In the genomic region with DNA sequence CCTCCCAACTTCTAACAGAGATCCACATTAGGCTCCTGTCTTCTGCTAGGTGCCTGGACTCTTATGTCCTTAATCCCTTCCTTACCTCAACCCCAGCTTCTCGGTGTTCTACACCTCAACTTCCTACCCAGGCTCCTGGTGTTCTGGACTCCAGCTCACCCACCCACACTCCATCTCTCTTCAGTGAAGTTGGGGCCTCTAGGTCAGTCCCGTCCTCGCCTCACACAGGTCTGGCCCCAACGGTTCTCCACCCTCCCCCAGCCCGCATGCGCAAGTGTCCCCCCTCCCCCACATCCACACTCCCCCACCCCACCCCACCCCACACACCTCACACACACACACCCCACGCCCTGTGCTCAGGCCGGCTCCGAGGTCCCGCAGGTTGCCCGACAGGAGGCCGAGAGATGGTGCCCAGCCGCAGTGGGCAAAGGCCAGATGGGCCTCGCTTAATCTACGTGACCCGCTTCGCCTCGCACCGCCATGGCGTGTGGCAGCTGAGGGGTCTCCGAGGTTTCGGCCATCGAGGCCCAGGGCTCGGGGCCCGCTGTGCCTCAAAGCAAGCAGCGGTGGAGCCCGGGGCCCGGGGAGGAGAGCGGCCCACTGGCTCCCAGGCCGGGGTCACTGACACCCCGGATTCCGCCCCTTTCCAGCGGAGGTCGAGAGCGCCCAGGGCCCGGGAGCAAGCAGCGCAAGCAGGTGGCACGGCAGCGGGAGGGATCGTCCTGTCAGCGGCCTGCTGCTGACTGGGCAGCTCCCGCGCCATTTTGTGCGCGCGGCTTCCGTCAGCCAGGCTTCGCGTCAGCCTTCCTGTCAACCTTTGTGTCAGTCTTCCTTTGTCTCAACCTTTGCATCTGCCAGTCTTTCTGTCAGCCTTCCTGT, we compare ENCODE assay signal across 7 mouse cellular contexts. TPM values are rescaled to one million over a fixed set of nuclear protein-coding genes. Genes with fewer than 3 reads are reported as not detected.
DNase-seq lines count a peak whose midpoint lies in the region; ATAC-seq lines count a peak whose summit lies in the region.

4930524B15Rik (plus strand) TSS at position 337 of the 879 bp plus-strand sequence.

- H3K27ac ChIP-seq in forebrain, embryonic 11.5 days (ENCODE audit: low read depth, low read length) = no peak within 1 kb of the TSS
- H3K27ac ChIP-seq in neural tube, embryonic 13.5 days (replicated peaks) = no peak within 1 kb of the TSS

- no peaks in the 10 kb centered on the region for H3K9me3 ChIP-seq in forebrain, embryonic 11.5 days (ENCODE audit: control insufficient read depth, low read length)
- no peaks in the 10 kb centered on the region for H3K9me3 ChIP-seq in neural tube, embryonic 13.5 days

- peak; percentile 63 for ATAC-seq in forebrain, embryonic 11.5 days (replicated peaks; ENCODE audit: low FRiP score)
- peak; percentile 61; the same call in 1 of the 2 replicates for ATAC-seq in neural tube, embryonic 13.5 days (ENCODE audit: low read depth)

- peak; percentile 39 for DNase-seq in thymus, postnatal 14 days
- DNase-seq in thymus, postnatal 10 days (ENCODE audit: low spot score in 2 of 2) = no peak
- peak; percentile 72 for DNase-seq in forebrain, embryonic 11.5 days (ENCODE audit: low spot score)
- DNase-seq in kidney, postnatal 10 days = peak; percentile 26
- DNase-seq in thymus, postnatal 25 days = no peak
- no peak for DNase-seq in right cerebral cortex, postnatal 36 days (ENCODE audit: low spot score in 2 of 2)

- H3K4me2 ChIP-seq in forebrain, embryonic 11.5 days (ENCODE audit: low read depth, low read length, severe bottlenecking) = peak within 1 kb of the TSS; percentile 45; the same call in 1 of the 2 replicates
- H3K4me2 ChIP-seq in neural tube, embryonic 13.5 days = peak within 1 kb of the TSS; percentile 56

- H3K4me3 ChIP-seq in forebrain, embryonic 11.5 days (ENCODE audit: low read depth, low read length) = peak within 1 kb of the TSS; percentile 16; the same call in 1 of the 2 replicates
- H3K4me3 ChIP-seq in neural tube, embryonic 13.5 days = peak within 1 kb of the TSS; percentile 26

- H3K36me3 ChIP-seq in forebrain, embryonic 11.5 days (ENCODE audit: control insufficient read depth, insufficient read depth, low read length) = no peaks in the 10 kb centered on the region
- no peaks in the 10 kb centered on the region for H3K36me3 ChIP-seq in neural tube, embryonic 13.5 days

- H3K27me3 ChIP-seq in forebrain, embryonic 11.5 days (ENCODE audit: control insufficient read depth, insufficient read depth, low read length) = no peaks in the 10 kb centered on the region
- no peaks in the 10 kb centered on the region for H3K27me3 ChIP-seq in neural tube, embryonic 13.5 days

- H3K9ac ChIP-seq in forebrain, embryonic 11.5 days (ENCODE audit: low read length) = peak within 1 kb of the TSS; percentile 53
- H3K9ac ChIP-seq in neural tube, embryonic 13.5 days = peak within 1 kb of the TSS; percentile 66

- H3K4me1 ChIP-seq in forebrain, embryonic 11.5 days (replicated peaks; ENCODE audit: control insufficient read depth, insufficient read depth, low read length) = no peaks in the 10 kb centered on the region
- peaks cover 7% of the 10 kb centered on the region; the same call in 1 of the 2 replicates for H3K4me1 ChIP-seq in neural tube, embryonic 13.5 days (replicated peaks)

- 48% methylated on average over 49 of the region's 49 CpGs for WGBS in forebrain, embryonic 11.5 days
- WGBS in neural tube, embryonic 13.5 days = 52% methylated on average over 49 of the region's 49 CpGs

RNA-seq across cellular contexts. Expression of gene 4930524B15Rik, which starts in this region (rescaled TPM):
- 0.09 and 0.17 TPM in 2 replicates for polyA plus RNA-seq in forebrain, embryonic 11.5 days (2014; fragmentation: Nextera tagmentation; extraction: Ambion mirVana)
- 0.22 and 0.23 TPM in 2 replicates for polyA plus RNA-seq in neural tube, embryonic 13.5 days (2015; fragmentation: Nextera tagmentation; extraction: Ambion mirVana)

Comparison
In these comparisons a context has a peak if more than half of its experiments do, and no peak if none do; other contexts are left out.
1. DNase-seq: peak in thymus, postnatal 14 days (single experiment) and kidney, postnatal 10 days (single experiment); none in thymus, postnatal 10 days (0 of 2), thymus, postnatal 25 days (single experiment) and right cerebral cortex, postnatal 36 days (0 of 2).
2. Peak in DNase-seq, ATAC-seq, H3K4me3 ChIP-seq, H3K9ac ChIP-seq and H3K4me2 ChIP-seq in forebrain, embryonic 11.5 days; RNA of the gene not detected or under 1 TPM.
3. Peak in ATAC-seq, H3K4me3 ChIP-seq, H3K9ac ChIP-seq and H3K4me2 ChIP-seq in neural tube, embryonic 13.5 days; RNA of the gene not detected or under 1 TPM.